Mouse (Mus musculus) lung, postnatal 14 days (tissue): ENCODE results near the gene Agpat4.
"Not testable (repeated sequence)": the region's sequence is repeated elsewhere in the genome, so short reads cannot be mapped to it uniquely, and the experiment has no call there.

Source experiments
- DNase-seq: peaks from one replicate; pipeline ENCODE4 v3.0.0; 2021

Agpat4 gene

DNA sequence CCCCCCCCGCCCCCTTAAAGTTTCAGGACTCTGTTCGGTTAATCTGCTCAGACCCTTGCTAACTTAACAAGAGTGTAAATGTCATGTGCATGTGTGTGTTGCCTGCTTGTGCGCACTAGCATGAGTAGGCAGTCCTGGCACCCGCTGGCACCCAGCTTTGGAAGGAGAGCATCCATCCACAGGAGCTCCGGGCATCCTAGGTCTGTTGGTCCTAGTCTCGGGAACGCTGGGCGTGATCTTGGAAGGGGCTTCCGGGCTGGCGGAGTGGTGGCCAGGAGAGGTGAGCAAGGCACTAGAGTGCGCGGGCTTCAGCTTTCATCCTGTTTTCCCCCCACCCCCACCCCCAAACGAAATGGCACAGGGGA, at the start of gene Agpat4:
Agpat4 (plus strand) TSS at position 144 of the 365 bp plus-strand sequence.
- DNase-seq, result peak; percentile 48

DNA sequence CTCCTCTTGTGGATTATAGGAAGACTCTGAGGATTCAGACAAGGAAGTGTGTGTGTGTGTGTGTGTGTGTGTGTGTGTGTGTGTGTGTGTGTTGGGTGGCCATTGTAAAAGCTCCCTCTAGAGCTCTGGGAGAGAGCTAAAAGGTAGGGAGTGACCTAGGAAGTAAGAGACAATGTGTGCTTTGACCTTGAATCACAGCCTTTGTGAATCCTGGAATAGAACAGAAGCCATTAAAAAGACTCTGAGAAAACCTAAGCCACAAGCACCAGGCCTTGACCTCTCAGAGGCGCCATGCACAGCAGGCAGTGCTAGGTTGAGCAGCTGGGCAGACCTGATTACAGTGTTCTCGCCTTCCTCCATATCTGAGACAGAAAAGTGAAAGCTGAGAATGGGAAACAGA, 41.7 kb upstream of the Agpat4 start:
- DNase-seq, result no peak

DNA sequence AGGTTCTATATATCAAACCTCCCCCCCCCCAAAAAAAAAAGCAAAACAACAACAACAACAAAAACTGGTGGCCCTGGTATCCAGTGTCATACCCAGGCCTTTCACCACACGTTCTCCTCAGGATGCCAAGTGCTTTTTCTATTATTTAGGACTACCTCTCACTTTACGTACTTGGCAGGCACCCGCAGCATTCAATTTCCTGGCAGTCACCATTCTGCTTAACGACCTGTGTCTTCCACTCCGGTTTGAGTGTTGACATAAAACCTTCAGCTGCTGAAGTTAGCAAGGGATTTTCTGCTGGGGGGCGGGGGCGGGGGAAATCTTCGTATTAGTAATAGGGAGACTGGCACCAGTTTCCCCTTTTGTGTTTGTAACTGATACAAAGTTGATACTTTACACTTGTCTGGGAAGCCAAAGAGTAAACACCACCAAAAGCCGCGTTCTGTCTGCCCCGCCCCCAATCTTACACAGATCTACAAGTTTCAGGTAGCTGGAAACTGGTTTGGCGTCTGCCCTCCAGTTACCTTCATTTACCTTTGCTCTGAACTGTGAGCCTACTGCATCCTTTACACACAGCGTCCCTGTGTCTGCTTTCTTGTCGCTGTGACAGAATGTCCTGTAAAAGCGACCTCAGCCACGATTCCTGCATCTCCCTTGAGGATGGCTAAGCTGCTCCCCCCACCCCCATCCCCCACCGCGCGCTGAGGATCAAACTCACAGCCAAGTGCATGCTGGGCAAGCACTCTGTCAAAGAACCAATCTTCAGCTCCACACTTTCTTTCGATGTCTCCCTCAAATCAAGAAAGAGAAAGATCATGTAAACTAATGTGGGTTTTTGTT, 37.6 kb upstream of the Agpat4 start:
- DNase-seq, result peak; percentile 45

DNA sequence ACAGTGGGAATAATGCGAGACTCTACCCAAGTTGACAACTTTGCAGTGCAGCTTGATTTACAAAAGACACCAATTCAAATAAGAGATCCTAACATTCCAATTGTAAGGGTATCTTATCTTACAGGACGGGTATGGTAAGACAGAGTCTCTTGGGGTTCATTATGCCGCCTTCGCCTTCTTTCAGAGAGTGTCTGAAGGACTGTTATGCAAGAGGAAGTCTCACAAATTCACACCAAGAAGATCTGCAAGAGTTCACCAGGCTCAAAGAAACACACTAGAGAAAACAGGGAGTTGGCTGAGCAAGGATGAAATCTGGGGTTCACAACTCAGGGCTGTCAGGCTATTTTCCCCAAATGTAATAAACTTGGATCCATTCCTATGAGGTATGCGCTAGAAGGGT, 36.3 kb upstream of the Agpat4 start:
- DNase-seq, result no peak

DNA sequence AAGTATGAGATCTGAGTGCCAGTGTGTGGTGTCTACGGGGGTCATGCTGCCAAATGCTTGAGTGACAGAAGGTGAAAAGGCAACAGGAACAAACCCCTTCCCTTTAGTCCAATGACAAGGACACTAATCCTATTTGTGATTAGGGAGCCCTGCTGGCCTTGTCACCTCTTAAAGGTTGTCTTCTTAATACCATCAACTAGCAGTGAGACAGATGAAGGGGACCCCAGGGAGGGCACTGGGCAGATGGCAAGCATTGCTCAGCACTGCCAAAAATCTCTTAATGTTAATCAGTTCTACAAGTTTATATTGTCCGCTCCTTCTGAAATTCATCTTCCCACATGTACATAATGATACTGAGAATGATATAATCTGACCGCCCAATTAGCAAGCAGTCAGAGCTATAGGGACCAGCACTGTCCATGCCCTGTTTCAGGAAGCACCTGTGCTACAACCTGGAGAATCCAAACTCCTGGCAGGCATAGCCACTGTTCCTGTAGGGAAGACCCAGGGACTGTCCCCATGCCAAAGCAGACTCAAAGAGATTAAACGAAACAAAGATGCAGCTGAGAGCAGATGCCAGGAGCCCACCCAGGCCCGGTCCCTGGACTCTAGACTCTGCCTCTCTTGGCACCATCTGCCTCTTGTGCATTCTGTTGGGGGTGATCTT, 28.1 kb upstream of the Agpat4 start:
- no peak for DNase-seq

DNA sequence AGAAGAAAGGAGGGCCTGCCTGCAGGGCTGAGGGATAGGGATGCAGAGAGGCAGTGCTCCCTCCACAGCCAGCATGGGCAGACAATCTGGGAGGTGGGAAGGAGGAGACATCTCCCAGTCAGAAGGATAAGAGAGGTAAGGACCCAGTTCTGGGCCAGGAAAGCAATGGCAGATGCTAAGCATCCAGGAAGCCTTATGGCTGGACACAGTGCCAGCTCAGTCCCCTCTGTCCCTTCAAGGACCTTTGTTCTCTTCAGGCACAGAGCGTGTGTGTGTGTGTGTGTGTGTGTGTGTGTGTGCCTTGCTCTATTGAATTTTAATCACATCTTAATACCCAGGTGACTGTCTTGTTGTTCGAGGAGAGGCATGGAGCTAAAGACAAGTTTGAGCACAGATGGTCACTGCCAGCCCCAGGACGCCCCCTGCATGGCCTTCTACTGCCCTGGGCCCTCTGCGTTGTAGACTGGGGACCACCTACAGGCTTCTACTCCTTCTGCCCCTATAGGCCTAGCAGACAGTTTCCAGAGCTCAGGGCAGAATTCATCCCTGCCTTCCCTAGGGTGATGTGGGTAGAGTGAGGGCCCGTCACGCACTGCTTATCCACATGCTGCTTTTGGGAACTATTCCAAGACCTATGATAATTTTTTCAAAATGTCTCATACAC, 25.5 kb upstream of the Agpat4 start:
- DNase-seq, result no peak

DNA sequence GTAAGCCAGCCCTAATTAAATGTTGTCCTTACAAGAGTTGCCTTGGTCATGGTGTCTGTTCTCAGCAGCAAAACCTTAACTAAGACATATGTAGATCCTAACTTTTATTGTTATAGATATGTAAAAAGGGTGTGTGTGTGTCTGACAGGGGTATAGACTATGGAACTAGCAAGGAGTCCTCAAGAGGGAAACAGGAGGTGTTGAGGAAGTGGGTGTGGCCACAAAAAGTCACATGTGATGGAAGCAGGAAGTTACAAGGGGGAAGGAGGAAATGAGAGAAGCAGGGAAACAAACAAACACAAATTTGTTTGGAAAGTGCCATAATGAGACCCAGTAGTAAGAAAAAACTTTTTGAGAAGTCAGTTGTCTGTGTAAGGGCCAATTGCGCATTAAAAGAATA, 24.5 kb upstream of the Agpat4 start:
- no peak for DNase-seq

DNA sequence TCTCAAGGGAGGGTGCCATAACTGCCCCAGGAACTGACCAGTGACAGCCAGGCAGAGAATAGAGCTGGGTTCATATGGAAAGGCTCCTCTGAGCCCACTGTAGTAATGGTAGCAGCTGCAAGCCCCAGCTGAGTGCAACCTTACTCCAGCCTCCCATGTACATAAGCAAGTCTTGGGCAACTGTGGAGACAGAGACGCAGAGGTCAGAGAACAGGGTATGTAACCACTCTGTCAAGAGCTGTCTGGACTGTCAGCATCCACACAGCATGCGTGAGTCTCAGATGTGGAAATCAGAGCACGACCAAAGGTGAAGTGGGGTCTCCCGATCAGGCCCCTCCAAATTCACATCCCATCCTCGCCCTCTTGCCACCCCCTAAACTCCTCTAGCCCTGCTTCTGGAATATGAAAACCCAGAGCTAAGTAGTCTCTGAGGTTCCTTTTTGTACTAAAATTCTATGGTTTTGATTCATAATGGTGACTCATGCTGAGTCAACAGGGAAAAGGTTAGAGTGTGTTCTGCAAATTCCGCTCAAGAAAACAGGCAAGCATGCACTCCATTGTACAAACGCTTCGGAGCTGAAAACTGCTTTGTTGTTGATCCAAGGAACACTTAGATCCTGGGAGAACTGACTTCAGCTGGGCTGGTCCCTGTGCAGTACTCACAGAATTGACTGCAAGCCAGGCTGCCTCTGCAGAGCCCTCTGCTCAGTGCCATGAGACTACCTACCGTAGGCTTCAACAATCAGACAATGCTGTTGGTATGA, 23.5 kb upstream of the Agpat4 start:
- peak; percentile 55 for DNase-seq

DNA sequence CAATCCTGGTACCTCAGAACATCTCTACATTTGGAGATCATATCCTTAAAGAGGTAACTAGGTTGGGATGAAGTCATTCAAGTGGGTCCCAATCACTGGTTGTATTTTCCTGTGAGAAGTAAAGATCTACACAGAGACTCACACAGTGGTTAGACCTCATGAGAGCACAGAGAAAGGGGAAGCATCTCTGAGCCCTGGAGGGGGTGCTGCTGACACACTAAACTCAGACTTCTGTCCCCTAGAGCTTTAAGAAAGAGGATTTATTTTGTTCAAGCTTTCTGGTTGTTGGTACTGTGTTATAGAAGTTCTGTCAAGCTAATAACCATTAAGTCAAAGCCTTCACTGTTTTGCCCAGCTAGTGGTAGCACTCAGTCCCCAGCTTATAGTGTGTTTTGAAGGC, 19.1 kb upstream of the Agpat4 start:
- no peak for DNase-seq

DNA sequence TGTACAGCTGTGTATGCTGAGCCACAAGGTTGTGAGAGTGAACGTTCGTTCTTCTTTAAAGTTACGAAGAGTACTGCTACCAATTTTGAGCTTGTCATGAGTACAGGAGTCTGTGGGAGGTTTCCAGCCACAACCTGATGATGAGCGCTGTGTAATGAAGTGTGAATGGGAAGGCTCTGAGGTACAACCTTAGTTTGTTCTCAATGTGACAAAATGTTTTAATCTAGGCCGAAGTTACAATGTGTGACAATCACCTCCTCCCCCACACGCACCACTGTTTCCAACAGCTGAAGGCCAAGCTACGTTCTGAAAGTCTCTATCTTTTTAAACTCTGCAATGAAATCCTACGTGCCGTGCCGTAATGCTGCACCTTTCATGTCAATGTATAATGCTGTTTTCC, 16.2 kb upstream of the Agpat4 start:
- no peak for DNase-seq

DNA sequence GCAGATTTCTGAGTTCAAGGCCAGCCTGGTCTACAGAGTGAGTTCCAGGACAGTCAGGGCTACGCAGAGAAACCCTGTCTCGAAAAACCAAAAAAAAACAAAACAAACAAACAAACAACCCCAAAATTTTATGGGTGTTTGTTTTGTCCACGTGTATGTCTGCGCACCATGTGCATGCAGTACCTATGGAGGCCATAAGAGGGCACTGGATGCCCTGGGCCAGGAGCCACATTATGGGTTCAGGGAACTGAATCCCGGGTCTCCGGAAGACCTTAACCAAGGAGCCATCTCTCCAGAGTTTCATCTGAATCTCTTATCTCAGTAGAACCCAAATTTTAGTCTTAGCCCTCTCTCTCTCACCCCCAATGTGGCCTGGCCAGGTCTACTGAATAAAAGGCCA, 14.7 kb upstream of the Agpat4 start:
- peak; percentile 30 for DNase-seq

DNA sequence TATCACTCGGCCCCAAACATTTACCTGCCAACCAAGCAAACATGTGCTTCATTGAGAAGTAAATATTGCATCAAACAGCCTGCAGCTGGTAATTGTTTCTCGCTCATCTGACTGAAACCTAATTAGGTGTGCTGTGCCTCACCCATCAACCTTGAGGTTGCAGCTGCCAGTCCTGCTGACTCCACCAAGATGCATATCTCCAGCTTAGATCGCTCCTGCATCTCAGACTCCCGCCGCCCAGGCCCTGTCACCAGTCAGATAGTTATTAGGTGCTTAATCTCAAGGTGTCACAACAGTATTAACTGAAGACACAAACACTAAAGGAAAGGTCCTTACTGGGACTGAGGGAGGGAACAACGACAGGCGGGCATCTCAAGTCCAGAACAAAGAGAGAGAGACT, 14.3 kb upstream of the Agpat4 start:
- DNase-seq, result no peak

DNA sequence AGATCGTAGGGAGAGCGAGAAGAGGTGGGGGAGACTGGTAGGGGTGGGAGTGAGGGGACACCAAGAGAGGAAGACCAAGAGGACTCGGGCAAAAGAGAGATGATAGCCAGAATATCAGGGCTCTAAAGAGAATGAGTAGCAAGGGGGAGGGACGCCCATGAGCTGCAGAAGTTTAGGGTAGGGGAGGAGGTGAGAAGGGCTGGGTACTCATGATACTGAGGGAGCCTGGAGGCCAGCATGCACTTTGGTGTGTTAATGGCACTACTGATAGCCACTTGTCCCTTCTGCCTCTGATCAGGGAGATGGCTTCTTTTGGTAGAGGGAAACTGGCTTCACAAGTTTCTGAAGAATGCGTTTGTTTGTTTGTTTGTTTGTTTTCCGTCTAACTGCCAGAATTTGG, 13.8 kb upstream of the Agpat4 start:
- DNase-seq, result no peak

DNA sequence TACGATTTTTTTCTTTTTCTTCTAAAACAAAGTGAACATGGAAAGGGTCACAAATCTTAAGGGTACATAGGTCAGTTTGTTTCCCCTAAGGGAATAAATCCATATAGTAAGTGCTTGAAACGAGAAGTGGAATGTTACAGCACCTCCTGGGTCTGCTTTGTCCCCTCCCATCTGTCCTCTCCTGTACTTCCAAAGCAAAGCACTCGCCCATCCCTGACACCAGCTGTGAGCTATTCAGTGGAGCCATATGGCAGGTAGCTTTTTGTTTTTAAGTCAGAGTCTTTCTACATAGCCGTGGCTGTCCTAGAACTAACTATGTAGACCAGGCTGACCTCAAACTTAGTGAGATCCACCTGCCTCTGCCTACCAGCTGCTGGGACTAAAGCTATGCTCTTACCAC, 12.2 kb upstream of the Agpat4 start:
- DNase-seq, result no peak

DNA sequence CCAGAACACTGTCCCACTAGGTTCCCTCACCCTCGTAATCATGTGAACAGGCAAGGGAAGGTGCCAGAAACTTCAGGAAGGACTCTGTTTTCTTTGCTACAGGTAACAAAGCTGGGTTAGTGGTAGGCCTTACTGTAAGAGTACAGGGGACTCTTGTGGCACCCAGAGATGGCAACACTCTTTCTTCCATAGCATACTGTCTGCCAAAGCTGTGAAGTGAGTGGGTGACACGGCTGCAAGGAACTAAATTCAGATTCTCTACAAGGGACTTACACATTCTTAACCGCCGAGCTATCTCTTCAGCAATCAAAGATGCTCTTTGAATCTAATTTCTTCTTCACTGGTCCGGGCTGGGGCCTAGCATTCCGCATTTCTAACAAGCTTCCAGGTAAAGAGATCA, 4.9 kb upstream of the Agpat4 start:
- DNase-seq, result no peak

DNA sequence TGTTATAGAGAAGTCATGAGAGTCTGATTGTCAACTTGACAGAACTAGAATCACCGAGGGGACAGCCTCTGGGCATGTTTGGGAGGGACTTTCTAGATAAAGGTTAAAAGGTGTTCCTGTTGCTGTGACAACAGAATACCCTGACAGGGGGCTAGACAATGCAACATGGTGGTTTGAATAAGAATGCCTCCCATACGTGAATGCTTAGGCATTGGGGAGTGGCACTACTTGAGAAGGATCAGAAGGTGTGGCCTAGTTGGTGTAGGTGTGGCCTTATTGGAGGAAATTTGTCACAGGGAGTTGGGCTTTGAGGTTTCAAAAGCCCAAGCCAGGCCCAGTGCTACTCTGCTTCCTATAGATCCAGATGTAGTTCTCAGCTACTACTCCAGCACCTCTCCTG, 3.4 kb upstream of the Agpat4 start:
- DNase-seq, result no peak

DNA sequence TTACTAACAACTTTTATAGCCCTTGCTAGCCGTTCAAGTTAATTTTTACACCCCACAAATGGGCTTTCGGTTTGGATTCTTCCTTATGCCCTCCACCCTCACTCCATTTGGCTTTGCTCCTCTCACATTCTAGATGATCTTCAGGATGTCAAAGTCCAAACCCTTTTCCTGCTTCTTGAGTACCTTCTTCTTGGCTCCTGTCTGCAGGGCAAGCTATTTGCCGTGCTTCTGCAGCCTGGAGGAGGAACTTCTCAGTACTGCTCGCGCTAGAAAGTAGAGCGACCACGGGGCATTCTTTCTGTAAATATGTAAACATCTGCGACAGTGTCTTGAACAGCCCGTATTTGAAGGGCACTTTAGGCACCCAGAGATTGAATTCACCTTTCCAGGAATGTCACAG, 373 bp upstream of the Agpat4 start:
- DNase-seq, result peak; percentile 12

DNA sequence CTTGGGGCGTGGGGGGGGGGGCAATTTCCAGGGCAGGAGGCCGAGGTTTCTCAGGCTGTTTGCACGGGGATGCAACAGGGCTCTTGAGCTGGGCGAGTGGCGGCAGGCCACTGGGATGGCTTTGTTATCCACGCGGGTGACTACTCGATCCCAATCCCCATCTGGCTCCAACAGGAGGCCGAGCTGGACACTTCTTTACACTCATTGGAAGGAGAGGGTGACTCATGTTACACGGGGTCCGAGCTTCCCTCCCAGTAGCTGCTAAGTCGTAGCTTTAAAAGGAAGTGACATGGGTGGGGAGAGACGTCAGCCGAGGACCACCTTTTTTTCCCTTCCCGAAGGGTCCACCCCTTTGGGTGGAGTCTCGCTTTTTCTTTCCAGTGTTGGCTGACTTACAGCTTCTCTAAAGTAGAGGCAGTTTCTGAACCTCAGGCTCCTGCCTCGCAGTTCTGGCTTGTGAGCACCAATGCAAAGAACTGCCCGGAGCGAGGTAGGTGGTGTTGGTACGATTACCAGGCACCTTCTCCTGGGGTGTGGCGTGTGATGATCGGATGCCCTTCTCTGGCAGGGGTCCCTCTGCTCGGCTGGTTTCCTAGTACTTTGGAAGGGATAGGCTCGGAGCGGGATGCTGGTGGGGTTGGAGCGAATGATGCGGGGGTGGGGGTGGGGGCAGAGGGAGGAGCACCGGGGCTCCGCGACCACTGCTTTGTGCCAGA, 580 bp downstream of the Agpat4 start:
- peak; percentile 80 for DNase-seq

DNA sequence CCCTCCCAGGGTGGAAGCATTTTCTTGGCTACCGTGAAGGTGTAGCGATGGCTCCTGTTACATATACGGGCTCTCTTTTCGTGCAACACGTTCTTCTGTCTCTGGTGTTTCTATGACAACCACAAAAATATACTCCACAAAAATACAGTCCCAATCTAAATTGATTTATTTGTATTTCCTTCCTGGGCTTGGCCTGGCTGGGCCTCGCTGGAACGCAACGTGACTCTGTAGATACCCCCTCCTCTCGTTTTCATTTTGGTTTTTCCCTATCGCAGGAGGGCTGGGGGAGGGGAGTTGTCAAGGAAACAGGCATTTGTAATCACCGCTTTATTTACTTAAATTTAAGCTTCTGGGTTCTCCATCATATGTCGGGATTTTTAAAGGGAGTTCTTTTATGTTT, 1.2 kb downstream of the Agpat4 start:
- peak; percentile 44 for DNase-seq

DNA sequence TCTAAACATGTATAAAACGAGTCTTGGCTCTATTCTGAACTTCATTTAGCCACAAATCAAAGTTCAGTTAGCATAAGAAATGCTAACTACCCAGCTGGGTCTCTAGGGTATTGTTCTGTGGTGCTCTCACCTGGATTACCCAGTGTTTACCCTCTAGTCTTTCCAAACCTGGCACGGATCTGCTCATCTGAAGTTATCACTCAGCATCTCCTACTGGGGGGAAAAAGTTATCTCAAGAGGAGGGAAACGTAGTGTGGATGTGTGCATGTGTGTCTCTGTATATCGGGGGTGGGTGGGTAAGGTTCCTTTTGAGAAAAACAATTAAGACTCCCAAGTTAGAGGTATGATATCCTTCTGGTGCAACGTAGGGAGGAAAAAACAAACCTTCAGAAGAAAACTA, 1.8 kb downstream of the Agpat4 start:
- no peak for DNase-seq

DNA sequence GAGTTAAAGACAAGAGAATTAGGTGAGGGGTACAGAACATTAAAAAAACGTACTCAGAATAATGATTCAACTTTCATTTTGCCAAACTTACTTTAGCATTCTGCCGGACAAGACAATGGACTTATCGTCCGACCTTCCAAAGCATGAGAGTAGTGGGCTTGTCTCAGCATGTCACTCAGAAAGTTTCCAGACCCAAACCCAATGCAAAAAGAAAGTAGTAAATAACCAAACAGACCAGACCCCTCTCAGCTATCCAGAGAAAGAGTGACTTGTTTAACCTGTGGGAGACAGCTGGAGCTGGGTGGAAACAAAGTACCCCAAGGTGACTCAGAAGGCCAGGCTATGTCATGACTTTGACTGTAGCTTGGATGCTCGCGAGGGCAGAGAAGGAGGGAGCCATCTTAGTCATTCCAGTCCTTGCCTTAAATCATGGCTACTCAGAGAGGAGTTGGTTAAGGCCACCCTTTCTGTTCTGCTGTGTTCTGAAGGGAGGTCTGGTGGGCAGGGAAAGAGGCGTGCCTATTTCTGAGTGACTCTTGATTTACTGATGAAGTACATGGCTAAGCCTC, 2.8 kb downstream of the Agpat4 start:
- no peak for DNase-seq

DNA sequence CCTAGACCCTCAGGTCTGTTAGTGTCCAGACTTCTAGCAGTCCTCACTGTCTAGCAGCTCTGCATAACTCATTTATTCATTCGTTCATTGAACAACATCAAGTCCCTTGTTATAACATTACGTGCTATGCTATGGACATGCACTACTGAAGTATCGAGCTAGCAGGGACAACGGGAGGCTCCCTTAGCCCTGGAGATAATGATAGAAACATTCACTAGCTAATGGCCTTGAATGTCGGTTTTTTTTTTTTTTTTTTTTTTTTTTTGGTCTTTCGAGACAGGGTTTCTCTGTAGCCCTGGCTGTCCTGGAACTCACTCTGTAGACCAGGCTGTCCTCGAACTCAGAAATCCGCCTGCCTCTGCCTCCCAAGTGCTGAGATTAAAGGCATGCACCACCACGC, 3.8 kb downstream of the Agpat4 start:
- not testable (repeated sequence) for DNase-seq
